Mouse (Mus musculus) heart, adult 2 months (tissue): ENCODE results near the gene Bean1. TPM values are rescaled to one million over a fixed set of nuclear protein-coding genes. Genes with fewer than 3 reads are reported as not detected.
A peak's percentile ranks its signal among the peaks of the same experiment; 100 is the strongest.
"Not testable (repeated sequence)": the region's sequence is repeated elsewhere in the genome, so short reads cannot be mapped to it uniquely, and the experiment has no call there.

Experiments used
- DNase-seq, 2 experiments: peaks; one replicate each; pipeline ENCODE4 v3.0.0; 2021
- H3K27ac ChIP-seq: fragments of 200-600 bp; 2 replicates; pipeline ENCODE4 v1.8.1; 2022
- H3K27me3 ChIP-seq: fragments of 200-500 bp; 2 replicates; pipeline ENCODE4 v1.6.1; 2012; ENCODE audit warnings: mild to moderate bottlenecking, low read length, inconsistent platforms, mixed read lengths; ENCODE audit not compliant: control insufficient read depth, insufficient read depth
- H3K36me3 ChIP-seq: fragments of 200-500 bp; 2 replicates; pipeline ENCODE4 v1.6.1; 2012; ENCODE audit warnings: low read length, inconsistent platforms; ENCODE audit not compliant: control insufficient read depth, insufficient read depth
- H3K4me1 ChIP-seq: fragments of 200-500 bp; 2 replicates; pipeline ENCODE4 v1.6.1; 2011; ENCODE audit warnings: low read length; ENCODE audit not compliant: control insufficient read depth, insufficient read depth
- H3K4me3 ChIP-seq: fragments of 200-600 bp; 2 replicates; pipeline ENCODE4 v1.8.1; 2022
- H3K79me2 ChIP-seq: fragments of 200-500 bp; replicated peaks from 2 replicates; pipeline ENCODE4 v1.6.1; 2012; ENCODE audit warnings: mild to moderate bottlenecking, inconsistent platforms, low read length, moderate library complexity, mixed read lengths; ENCODE audit not compliant: control insufficient read depth, insufficient read depth
- H3K9ac ChIP-seq: fragments of 200-500 bp; 2 replicates; pipeline ENCODE4 v1.6.1; 2012; ENCODE audit warnings: low read depth, mild to moderate bottlenecking, control low read depth, inconsistent platforms, low read length, mixed read lengths
- CTCF ChIP-seq: fragments of 200-600 bp; IDR thresholded peaks from 2 replicates; pipeline ENCODE4 v1.8.1; 2022; ENCODE audit warnings: antibody characterized with exemption, mild to moderate bottlenecking, moderate library complexity
- EP300 ChIP-seq: fragments of 200-500 bp; IDR thresholded peaks from 2 replicates; pipeline ENCODE4 v1.6.1; 2011; ENCODE audit warnings: low read depth, low read length, control low read depth; ENCODE audit not compliant: insufficient read depth
- POLR2A ChIP-seq: fragments of 200-500 bp; IDR thresholded peaks from 2 replicates; pipeline ENCODE4 v1.6.1; 2011; ENCODE audit warnings: mild to moderate bottlenecking, low read depth, low read length, control low read depth; ENCODE audit not compliant: insufficient read depth
- WGBS: fragments of 180-500 bp; shearing (Covaris S2); methylation state at CpG from one replicate; pipeline ENCODE4 v1.1.7; 2018; 5-methylcytosine and 5-hydroxymethylcytosine counted together
- intact Hi-C: fragments of 180-260 bp; cut with DNase I; formaldehyde crosslinking; loops from one replicate; pipeline ENCODE4 v1.15.1; 2025
- polyA plus RNA-seq: library from polyadenylated mRNA; depleted of rRNA; stranded (reverse); fragments of >200 nt; gene quantifications from 2 replicates; pipeline ENCODE4 v1.2.3, GENCODE M21; 2012
- total RNA-seq, 2 experiments: library from RNA; stranded (reverse); gene quantifications; 2 replicates each; pipeline ENCODE4 v1.2.3; 2021

Bean1 gene
- total and polyA plus RNA-seq, 3 experiments, result 0.91 to 4.1 (median 1.8) TPM

DNA sequence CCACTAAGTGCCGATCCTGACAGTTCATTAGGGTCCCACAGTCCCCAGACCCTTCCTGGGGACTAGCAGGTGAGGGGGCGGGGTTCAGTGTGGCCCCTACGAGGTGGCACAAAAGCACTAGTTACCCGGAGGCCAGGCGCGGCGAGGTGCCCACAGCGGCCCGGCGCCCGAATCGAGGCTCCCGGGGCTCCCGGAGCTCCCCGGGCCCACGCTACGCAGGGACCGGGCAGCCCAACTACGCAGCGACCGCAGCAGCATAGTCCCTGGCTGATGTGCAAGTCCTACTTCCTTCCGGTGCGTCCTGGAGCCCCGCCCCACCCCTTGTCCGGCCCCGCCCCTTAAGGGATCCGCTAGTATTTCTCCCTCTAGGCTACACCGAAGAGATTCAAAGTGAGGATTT, 78.0 kb downstream of the Bean1 start, which contains the start of gene Tk2:
Gene Tk2 (minus strand): TSS at position 283 of the 400 bp plus-strand sequence.
- under 1% methylated on average over 28 of the region's 28 CpGs for WGBS
- peak within 1 kb of the TSS; percentile 86 for H3K4me3 ChIP-seq
- TF ChIP-seq CTCF (no peak), EP300 (0 out of 2 replicates have a peak, but pooled peaks have one; percentile 28), POLR2A (peak; percentile 79)
- no peaks in the 10 kb centered on the region for H3K79me2 ChIP-seq
- H3K9ac ChIP-seq, result peak within 1 kb of the TSS; percentile 89
- H3K27ac ChIP-seq, result peak within 1 kb of the TSS; percentile 94
- H3K36me3 ChIP-seq, result no peaks in the 10 kb centered on the region
- peak; percentile 83 to 85 for DNase-seq
- peaks cover 6% of the 10 kb centered on the region for H3K4me1 ChIP-seq
- intact Hi-C loops, result loop anchor here (1.0 to 5.0 kb wide), 2 partner anchors 93 to 194 kb away; partner anchors contain the start of gene Dync1li2
- no peaks in the 10 kb centered on the region for H3K27me3 ChIP-seq

DNA sequence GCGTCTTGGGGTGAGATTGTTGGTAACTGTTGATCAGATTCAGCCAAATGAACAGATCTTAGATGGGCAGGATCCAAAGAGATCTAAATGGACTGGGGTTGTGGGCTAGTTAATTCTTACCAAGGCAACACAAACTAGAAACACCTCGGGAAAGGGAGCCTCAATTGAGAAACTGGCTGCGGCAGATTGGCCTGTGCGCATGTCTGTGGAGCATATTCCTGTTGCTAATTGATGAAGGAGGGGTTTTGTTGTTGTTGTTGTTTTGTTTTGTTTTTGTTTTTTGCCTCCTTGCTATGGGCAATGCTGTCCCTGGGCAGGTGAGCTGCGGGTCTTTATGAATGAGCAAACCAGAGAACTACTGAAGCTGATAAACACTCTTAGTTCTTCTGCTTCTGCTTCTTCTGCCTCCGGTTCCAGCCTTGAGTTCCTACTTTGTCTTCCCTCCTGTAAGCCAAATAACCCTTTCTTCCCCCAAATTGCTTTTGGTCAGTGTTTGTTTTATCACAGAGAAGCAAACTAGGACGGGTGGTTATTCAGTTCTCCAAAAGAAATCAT, 79.3 kb downstream of the Bean1 start:
- Histone ChIP-seq H3K27me3 (no peaks in the 10 kb centered on the region), H3K4me3 (no peak overlapping the region), H3K36me3 (no peaks in the 10 kb centered on the region), H3K79me2 (no peaks in the 10 kb centered on the region), H3K9ac (no peak overlapping the region), H3K4me1 (peaks cover 6% of the 10 kb centered on the region), H3K27ac (no peak overlapping the region)
- TF ChIP-seq POLR2A (no peak), EP300 (no peak), CTCF (no peak)
- 87% methylated on average over 7 of the region's 7 CpGs for WGBS
- DNase-seq, result no peak
- intact Hi-C loops, result loop anchor here (5.0 kb wide), 1 partner anchor 193 kb away; the partner anchor contains the start of gene Dync1li2

GRCm38 (mm10) chr8:104250439-104251367, 80.5 kb downstream of the Bean1 start, which contains the start of gene Cklf:
TSS of gene Cklf (plus strand) at chr8:104250861.
- H3K27ac ChIP-seq, result peak within 1 kb of the TSS; percentile 70
- H3K36me3 ChIP-seq, result no peaks in the 10 kb centered on the region
- H3K79me2 ChIP-seq, result no peaks in the 10 kb centered on the region
- 4% methylated on average over 41 of the region's 41 CpGs for WGBS
- H3K4me1 ChIP-seq, result peaks cover 6% of the 10 kb centered on the region
- TF ChIP-seq EP300 (no peak), POLR2A (peak; percentile 83), CTCF (peak; percentile 60)
- peak; percentile 91 for DNase-seq
- no peaks in the 10 kb centered on the region for H3K27me3 ChIP-seq
- peak within 1 kb of the TSS; percentile 82 for H3K4me3 ChIP-seq
- peak within 1 kb of the TSS; percentile 56 for H3K9ac ChIP-seq
- intact Hi-C loops, result loop anchor here (5.0 kb wide), 1 partner anchor 322 kb away; no protein-coding TSS in a partner anchor

DNA sequence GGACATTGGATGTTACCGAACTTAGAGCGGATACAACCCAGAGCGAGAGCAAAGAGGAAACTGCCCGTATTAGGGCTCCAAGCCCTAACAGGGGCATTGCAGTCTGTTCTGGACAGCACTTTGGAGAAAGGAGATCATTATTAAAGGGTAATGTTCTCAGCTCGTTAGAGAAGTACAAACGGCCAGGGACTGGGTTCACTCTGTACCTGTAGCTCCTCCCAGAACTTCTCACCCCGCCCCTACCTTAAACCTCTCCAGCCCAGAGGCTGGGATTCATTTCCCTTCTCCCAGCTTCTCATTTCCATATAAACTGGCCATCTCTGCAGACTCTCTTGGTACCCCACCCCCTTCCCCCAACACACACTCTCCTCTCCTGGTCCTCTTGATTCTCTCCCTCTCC, 81.2 kb downstream of the Bean1 start:
- no peak for DNase-seq
- Histone ChIP-seq H3K27ac (no peak overlapping the region), H3K27me3 (no peaks in the 10 kb centered on the region), H3K36me3 (no peaks in the 10 kb centered on the region), H3K9ac (no peak overlapping the region), H3K79me2 (no peaks in the 10 kb centered on the region), H3K4me3 (peak overlapping the region; percentile 82), H3K4me1 (peaks cover 6% of the 10 kb centered on the region)
- intact Hi-C loops, result loop anchor here (5.0 kb wide), 1 partner anchor 321 kb away; no protein-coding TSS in a partner anchor
- 2% methylated on average over 7 of the region's 7 CpGs for WGBS
- no peak for TF ChIP-seq CTCF
- TF ChIP-seq EP300, result no peak
- no peak for TF ChIP-seq POLR2A

GRCm38 (mm10) chr8:104253016-104253415, 82.8 kb downstream of the Bean1 start:
- TF ChIP-seq CTCF (peak; percentile 49), EP300 (no peak)
- Histone ChIP-seq H3K4me3 (no peak overlapping the region), H3K4me1 (no peaks in the 10 kb centered on the region), H3K36me3 (no peaks in the 10 kb centered on the region), H3K27ac (no peak overlapping the region), H3K9ac (no peak overlapping the region), H3K79me2 (no peaks in the 10 kb centered on the region), H3K27me3 (no peaks in the 10 kb centered on the region)
- intact Hi-C loops, result loop anchor here (5.0 kb wide), 1 partner anchor 319 kb away; no protein-coding TSS in a partner anchor
- 88% methylated on average over 3 of the region's 3 CpGs for WGBS
- DNase-seq, result no peak

DNA sequence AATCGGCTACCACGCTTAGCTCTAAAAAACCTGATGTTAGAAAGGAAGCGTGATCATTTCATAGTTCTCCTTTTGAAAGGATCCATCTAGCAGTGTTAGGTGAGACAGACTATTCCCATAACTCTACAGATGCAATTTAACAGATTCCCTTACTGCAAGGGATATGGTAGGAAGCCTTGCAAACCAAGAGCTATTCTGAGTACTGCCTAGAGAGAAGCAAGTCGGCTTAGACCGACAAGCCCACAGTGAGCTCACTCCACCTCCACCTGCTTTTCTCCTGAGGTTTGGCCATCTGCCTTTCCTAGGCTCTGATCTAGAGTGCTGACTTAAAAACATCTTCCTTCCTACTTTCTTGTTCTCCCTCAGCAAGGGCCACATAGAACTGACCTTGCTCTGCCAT, 91.6 kb downstream of the Bean1 start:
- H3K27ac ChIP-seq, H3K36me3 ChIP-seq, H3K4me1 ChIP-seq, H3K79me2 ChIP-seq, DNase-seq, H3K9ac ChIP-seq, H3K4me3 ChIP-seq, intact Hi-C loops, H3K27me3 ChIP-seq: not testable (repeated sequence)
- 93% methylated on average over 5 of the region's 5 CpGs for WGBS

DNA sequence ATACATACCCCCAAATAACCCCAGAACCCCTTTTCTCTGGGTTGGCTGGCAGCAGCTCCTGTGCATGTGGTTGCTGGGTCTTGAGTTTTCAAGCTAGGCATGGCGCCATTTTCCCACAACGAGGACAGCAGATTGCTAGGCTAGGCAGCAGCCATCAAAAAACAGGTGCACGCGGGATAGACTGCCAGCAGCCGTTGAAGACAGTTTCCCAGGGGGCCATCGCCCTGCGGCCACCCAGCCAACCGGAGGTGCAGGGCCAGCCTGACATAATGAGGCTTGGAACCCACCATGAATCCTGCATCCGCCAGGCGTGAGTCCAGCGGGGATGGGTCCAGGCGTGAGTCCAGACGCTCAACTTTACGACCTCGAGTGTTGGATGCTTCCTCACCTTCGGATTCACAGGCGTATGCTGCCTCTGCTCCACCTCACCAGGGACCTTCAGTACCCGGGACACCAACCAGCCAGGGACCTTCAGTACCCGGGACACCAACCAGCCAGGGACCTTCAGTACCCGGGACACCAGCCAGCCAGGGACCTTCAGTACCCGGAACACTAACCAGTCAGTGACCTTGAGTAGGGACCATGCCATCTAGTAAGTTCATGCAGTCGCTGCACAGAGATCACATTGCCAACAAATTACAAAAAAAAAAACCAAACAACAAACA, 94.2 kb downstream of the Bean1 start:
- H3K9ac ChIP-seq, DNase-seq, H3K36me3 ChIP-seq, intact Hi-C loops, H3K4me3 ChIP-seq, H3K4me1 ChIP-seq, H3K27ac ChIP-seq, H3K27me3 ChIP-seq, H3K79me2 ChIP-seq: not testable (repeated sequence)
- WGBS, result 94% methylated on average over 22 of the region's 22 CpGs
